Mouse (Mus musculus) intestine, postnatal 0 days (tissue): Measurements from ENCODE around the gene Ddah1. TPM values are rescaled to one million over a fixed set of nuclear protein-coding genes. Genes with fewer than 3 reads are reported as not detected.
A peak's percentile ranks its signal among the peaks of the same experiment; 100 is the strongest.

ENCODE experiments used
- ATAC-seq: fragments of 200-750 bp; cut with Nextera tagmentation; 2 replicates; pipeline ENCODE4 v1.8.0; 2017; ENCODE audit warnings: mild to moderate bottlenecking, moderate TSS enrichment, moderate library complexity
- H3K27ac ChIP-seq: fragments of 300-500 bp; sonication (generic); 2 replicates; pipeline ENCODE4 v1.5.1; 2014; ENCODE audit warnings: mild to moderate bottlenecking, low read depth, low read length, moderate library complexity
- H3K27me3 ChIP-seq: fragments of 300-500 bp; sonication (generic); replicated peaks from 2 replicates; pipeline ENCODE4 v1.6.1; 2014; ENCODE audit warnings: low read length, mixed read lengths; ENCODE audit not compliant: control insufficient read depth, insufficient read depth
- H3K36me3 ChIP-seq: fragments of 300-500 bp; sonication (generic); 2 replicates; pipeline ENCODE4 v1.6.1; 2014; ENCODE audit warnings: mild to moderate bottlenecking, moderate library complexity; ENCODE audit not compliant: control insufficient read depth, insufficient read depth
- H3K4me1 ChIP-seq: fragments of 300-500 bp; sonication (generic); replicated peaks from 2 replicates; pipeline ENCODE4 v1.6.1; 2014; ENCODE audit warnings: antibody characterized with exemption, low read length, mixed read lengths; ENCODE audit not compliant: control insufficient read depth, insufficient read depth
- H3K4me2 ChIP-seq: fragments of 300-500 bp; sonication (generic); replicated peaks from 2 replicates; pipeline ENCODE4 v1.6.1; 2014; ENCODE audit warnings: low read depth, mild to moderate bottlenecking, moderate library complexity
- H3K4me3 ChIP-seq: fragments of 300-500 bp; sonication (generic); 2 replicates; pipeline ENCODE4 v1.5.1; 2014; ENCODE audit warnings: low read depth, low read length
- H3K9ac ChIP-seq: fragments of 300-500 bp; sonication (generic); 2 replicates; pipeline ENCODE4 v1.6.1; 2014; ENCODE audit warnings: mild to moderate bottlenecking, low read depth, low read length
- H3K9me3 ChIP-seq: fragments of 300-500 bp; sonication (generic); 2 replicates; pipeline ENCODE4 v1.6.1; 2016; ENCODE audit warnings: mixed run types; ENCODE audit not compliant: control insufficient read depth
- CTCF ChIP-seq: sonication (generic); IDR thresholded peaks from 2 replicates; pipeline ENCODE4 v1.5.1; 2016; ENCODE audit warnings: low read depth, mild to moderate bottlenecking, control low read depth, antibody characterized with exemption, moderate library complexity
- WGBS: fragments of 180-500 bp; shearing (Covaris S2); extraction: QIAGEN DNeasy Blood & Tissue Kit; methylation state at CpG from one replicate; pipeline ENCODE4 v1.1.7; 2014; 5-methylcytosine and 5-hydroxymethylcytosine counted together
- polyA plus RNA-seq: library from polyadenylated mRNA; unstranded; fragments of >200 nt; fragmentation: Nextera tagmentation; extraction: Ambion mirVana; gene quantifications from 2 replicates; pipeline ENCODE4 v1.2.1, GENCODE M21; 2015

The Ddah1 gene
- polyA plus RNA-seq, 1 experiment from 2014 or later, result 25.9 TPM

DNA sequence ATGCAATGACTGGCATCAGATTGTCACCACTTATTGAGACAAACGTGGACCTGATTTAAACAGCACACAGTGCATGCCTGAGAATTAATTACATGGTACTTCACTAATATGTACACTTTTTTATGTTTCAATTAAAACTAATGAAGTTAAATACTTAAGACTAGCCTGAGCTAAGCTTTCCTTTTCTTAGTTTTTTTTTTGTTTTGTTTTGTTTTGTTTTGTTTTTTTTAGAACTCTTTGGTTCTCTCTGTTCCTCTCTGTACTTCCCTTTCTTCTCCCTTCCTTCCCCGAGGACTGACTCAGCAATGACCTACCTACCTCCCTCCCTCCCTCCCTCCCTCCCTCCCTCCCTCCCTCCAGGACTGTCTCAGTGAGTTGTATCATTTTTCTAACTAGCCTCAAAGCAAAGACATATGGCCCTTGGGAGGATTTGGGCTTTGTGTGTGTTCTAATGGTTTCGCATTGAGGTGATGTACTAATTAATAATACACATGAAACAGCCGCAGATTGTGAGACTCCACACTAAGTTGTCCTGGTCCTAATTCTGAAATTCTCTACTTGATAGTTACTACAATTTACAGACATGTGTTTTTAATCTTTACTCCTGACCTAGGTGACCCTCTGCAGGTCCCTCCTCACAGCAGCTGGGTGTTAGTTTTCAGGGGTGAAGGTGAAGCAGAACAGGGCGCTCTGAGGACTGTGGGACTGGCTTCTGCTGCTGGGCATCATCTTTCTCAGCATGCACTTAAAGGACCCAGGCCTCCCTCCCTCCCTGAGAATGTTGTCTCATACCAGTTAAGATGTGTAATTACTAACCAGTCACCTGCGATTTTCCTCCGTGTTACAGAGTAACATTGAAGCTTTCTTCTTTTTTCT lies 171.3 kb downstream of the Ddah1 start:
- Histone ChIP-seq H3K36me3 (peaks cover 44% of the 10 kb centered on the region), H3K9me3 (no peaks in the 10 kb centered on the region), H3K4me1 (0 out of 2 replicates have a peak, but pooled peaks cover 3% of the 10 kb centered on the region), H3K4me2 (no peak overlapping the region), H3K9ac (no peak overlapping the region), H3K27me3 (no peaks in the 10 kb centered on the region), H3K27ac (no peak overlapping the region), H3K4me3 (no peak overlapping the region)
- no peak for TF ChIP-seq CTCF
- WGBS, result 68% methylated on average over 7 of the region's 7 CpGs
- no peak for ATAC-seq

DNA sequence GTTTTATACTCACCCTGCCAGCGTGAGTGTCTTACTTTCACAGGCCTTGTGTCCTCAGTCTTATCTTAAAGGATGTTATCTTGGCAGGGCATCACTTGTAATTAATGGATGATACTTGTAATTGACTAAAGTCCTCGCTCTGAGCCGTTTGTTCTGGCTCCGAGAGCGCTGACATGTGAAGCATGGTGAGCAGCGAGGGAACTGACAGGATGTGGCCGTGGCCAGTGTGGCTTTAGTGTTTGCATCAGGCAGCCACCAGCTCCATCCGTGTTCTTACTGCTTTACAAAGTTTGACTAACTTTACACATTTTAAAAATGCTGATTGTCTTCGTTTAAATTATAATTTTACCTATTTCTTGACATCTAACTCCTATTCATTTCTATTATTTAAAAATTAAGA lies 175.4 kb downstream of the Ddah1 start:
- H3K9ac ChIP-seq, result no peak overlapping the region
- no peak overlapping the region for H3K4me3 ChIP-seq
- peaks cover 44% of the 10 kb centered on the region for H3K36me3 ChIP-seq
- no peaks in the 10 kb centered on the region for H3K27me3 ChIP-seq
- no peak for ATAC-seq
- H3K4me2 ChIP-seq, result no peak overlapping the region
- H3K27ac ChIP-seq, result no peak overlapping the region
- H3K9me3 ChIP-seq, result no peaks in the 10 kb centered on the region
- TF ChIP-seq CTCF, result no peak
- H3K4me1 ChIP-seq, result 0 out of 2 replicates have a peak, but pooled peaks cover 2% of the 10 kb centered on the region
- 58% methylated on average over 9 of the region's 9 CpGs for WGBS

DNA sequence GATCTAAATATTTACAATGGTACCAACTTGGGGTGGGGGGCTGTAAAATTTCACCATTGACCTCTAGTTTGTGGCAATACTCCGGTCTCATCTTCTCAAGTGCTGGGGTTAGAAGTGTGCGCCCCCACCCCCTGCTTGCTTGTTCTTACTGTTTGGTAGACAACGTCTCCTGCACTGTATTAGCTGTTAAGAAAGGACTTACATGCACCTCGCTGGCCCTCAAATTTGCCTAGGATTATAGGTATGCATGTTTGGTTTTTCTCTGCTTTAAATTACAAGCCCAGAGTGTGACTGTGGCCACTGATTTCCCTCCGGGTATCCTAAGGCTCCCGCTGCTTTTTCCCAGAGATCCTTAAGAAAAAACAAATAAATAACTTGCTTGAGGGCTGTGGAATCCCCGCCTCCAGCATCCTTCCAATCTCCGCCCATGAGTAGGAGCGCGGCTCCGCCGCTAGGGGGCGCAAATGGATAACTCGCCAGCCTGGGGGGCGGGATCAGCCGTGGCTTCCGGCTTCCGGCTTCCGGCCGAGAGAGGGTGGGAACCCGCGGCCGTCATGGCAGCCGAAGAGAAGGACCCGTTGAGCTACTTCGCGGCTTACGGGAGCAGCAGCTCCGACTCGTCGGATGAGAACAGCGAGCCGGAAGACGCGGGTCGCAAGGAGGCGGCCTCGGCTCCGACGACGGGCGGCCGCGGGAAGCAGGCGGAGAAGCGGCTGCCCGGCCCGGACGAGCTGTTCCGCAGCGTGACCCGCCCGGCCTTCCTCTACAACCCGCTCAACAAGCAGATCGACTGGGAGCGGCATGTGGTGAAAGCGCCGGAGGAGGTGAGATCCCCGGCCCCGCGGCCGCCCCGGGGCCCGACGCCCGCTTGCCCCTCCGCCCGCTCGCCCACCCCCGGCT lies 179.3 kb downstream of the Ddah1 start, which contains the start of gene 2410004B18Rik:
Gene 2410004B18Rik, plus strand, starts transcription at position 510 of the 900 bp plus-strand sequence.
- peak within 1 kb of the TSS; percentile 57; the same call in 1 of the 2 replicates for H3K27ac ChIP-seq
- H3K9me3 ChIP-seq, result no peaks in the 10 kb centered on the region
- peaks cover 12% of the 10 kb centered on the region; the same call in 1 of the 2 replicates for H3K4me1 ChIP-seq
- peak within 1 kb of the TSS; percentile 94 for H3K9ac ChIP-seq
- H3K4me3 ChIP-seq, result peak within 1 kb of the TSS; percentile 91
- H3K36me3 ChIP-seq, result peaks cover 26% of the 10 kb centered on the region
- H3K27me3 ChIP-seq, result no peaks in the 10 kb centered on the region
- under 1% methylated on average over 55 of the region's 70 CpGs for WGBS
- peak; percentile 97 for TF ChIP-seq CTCF
- peak; percentile 88 for ATAC-seq
- H3K4me2 ChIP-seq, result peak within 1 kb of the TSS; percentile 90

DNA sequence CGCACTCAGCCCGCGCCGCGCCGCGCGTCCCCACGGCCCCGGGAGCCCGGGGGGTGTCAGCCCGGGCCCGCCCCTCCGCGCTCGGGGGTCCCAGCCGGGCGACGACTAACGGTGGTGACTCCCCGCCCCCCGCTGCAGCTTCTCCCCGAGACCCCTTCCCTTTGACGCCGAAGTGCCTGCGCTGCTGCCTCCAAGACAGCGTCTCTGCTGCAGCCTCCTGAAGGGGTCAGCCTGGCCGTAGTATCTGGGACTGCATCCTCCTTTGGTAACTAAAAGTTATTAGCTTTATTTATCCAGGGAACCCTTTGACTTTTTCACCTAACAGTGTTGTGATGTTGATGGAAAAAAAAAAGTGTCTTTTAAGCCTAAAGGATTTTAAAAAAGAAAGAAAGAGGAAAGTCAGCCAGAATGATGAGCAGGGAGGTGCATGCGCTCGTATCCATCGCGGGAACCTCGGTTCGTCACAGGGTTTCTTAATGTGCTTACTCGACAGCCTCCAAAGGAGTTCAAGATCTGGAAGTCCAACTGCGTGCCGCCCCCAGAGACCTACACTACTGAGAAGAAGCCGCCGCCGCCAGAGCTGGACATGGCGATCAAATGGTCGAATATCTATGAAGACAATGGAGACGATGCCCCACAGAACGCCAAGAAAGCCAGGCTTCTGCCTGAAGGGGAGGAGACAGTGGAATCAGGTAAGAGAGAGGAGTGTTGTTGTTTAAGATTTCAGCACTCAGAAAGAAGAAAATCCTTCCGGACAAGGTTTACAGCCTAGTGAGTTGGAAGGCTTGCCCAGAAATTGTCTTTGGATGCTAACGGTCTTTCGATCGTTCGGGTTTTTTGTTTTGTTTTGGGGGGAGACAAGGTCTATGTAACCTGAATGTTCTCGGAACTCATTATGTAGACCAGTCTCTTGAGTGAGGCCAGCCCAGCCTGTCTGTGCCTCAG lies 180.2 kb downstream of the Ddah1 start:
- Histone ChIP-seq H3K4me1 (peaks cover 12% of the 10 kb centered on the region; the same call in 1 of the 2 replicates), H3K9me3 (no peaks in the 10 kb centered on the region), H3K4me2 (peak overlapping the region; percentile 90), H3K27me3 (no peaks in the 10 kb centered on the region), H3K9ac (peak overlapping the region; percentile 94), H3K36me3 (peaks cover 23% of the 10 kb centered on the region), H3K27ac (0 out of 2 replicates have a peak overlapping the region, but pooled peaks have one; percentile 57), H3K4me3 (peak overlapping the region; percentile 91)
- WGBS, result 17% methylated on average over 42 of the region's 50 CpGs
- peak; percentile 27; the same call in 1 of the 2 replicates for TF ChIP-seq CTCF
- ATAC-seq, result peak; percentile 4; the same call in 1 of the 2 replicates

DNA sequence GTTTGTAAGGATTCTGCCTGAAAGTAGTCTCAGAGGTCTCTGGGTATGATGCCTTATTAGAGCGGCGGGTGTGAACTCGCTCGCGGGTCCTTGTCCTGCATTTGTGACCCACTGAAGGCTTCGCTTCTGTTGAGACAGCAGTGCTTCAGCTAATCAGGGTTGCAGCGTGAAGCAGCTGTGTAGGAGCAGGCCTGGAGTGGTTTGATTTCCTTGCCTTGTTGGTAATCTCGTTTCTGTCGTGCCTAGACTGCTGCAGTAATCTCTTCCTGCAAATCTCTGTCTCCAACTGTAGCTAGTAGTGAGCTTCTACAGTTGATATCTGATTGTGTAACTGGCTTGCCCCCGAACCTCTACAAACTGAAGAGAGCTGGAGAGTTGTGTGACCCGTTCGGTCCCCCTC lies 180.9 kb downstream of the Ddah1 start:
- TF ChIP-seq CTCF, result no peak
- 77% methylated on average over 12 of the region's 12 CpGs for WGBS
- Histone ChIP-seq H3K27ac (no peak overlapping the region), H3K9me3 (no peaks in the 10 kb centered on the region), H3K36me3 (peaks cover 24% of the 10 kb centered on the region), H3K4me1 (peaks cover 12% of the 10 kb centered on the region; the same call in 1 of the 2 replicates), H3K4me3 (peak overlapping the region; percentile 91), H3K4me2 (peak overlapping the region; percentile 90), H3K9ac (no peak overlapping the region), H3K27me3 (no peaks in the 10 kb centered on the region)
- ATAC-seq, result no peak
